Mouse (Mus musculus) MEL (cell line): ENCODE results near the gene Zcchc14. TPM values are rescaled to one million over a fixed set of nuclear protein-coding genes. Genes with fewer than 3 reads are reported as not detected.

Experiments used
- DNase-seq: peaks from one replicate; pipeline ENCODE4 v3.0.0; 2011; ENCODE audit warnings: low read depth, low spot score
- H3K27ac ChIP-seq: 2 replicates; pipeline ENCODE4 v1.5.1; 2012; ENCODE audit warnings: low read depth, mild to moderate bottlenecking, control low read depth, low read length, moderate library complexity; ENCODE audit not compliant: control insufficient read depth
- H3K27me3 ChIP-seq, 2 experiments: fragments of 150-350 bp in 1 of 2; sonication (generic) in 1 of 2; 2 replicates each; pipeline ENCODE4 v1.6.1; 2012; ENCODE audit warnings: low read length in 2 of 2, mild to moderate bottlenecking in 2 of 2, improper control_type of control experiment in 1 of 2, moderate library complexity in 1 of 2; ENCODE audit not compliant: insufficient read depth in 2 of 2, control insufficient read depth in 1 of 2
- H3K36me3 ChIP-seq, 2 experiments: 2 replicates each; pipeline ENCODE4 v1.6.1; 2012 to 2014; ENCODE audit warnings: low read length in 2 of 2, improper control_type of control experiment in 1 of 2, inconsistent platforms in 1 of 2, mild to moderate bottlenecking in 1 of 2; ENCODE audit not compliant: insufficient read depth in 2 of 2, control insufficient read depth in 1 of 2
- H3K4me1 ChIP-seq, 2 experiments: fragments of 150-350 bp in 1 of 2; sonication (generic) in 1 of 2; 2 replicates each; pipeline ENCODE4 v1.6.1; 2012; ENCODE audit warnings: low read length in 2 of 2, improper control_type of control experiment in 1 of 2, mild to moderate bottlenecking in 1 of 2; ENCODE audit not compliant: insufficient read depth in 2 of 2, control insufficient read depth in 1 of 2
- H3K4me3 ChIP-seq, 2 experiments: fragments of 150-350 bp in 1 of 2; sonication (generic) in 1 of 2; 2 replicates each; pipeline ENCODE4 v1.5.1; 2012; ENCODE audit warnings: low read depth in 2 of 2, low read length in 2 of 2, mild to moderate bottlenecking in 2 of 2, moderate library complexity in 2 of 2, control low read depth in 1 of 2, improper control_type of control experiment in 1 of 2; ENCODE audit not compliant: control insufficient read depth in 1 of 2, insufficient read depth in 1 of 2
- H3K79me2 ChIP-seq: 2 replicates; pipeline ENCODE4 v1.6.1; 2012; ENCODE audit warnings: mild to moderate bottlenecking, low read length, moderate library complexity; ENCODE audit not compliant: control insufficient read depth, poor library complexity, insufficient read depth
- H3K9ac ChIP-seq: 2 replicates; pipeline ENCODE4 v1.6.1; 2012; ENCODE audit warnings: low read depth, mild to moderate bottlenecking, control low read depth, low read length, moderate library complexity; ENCODE audit not compliant: control insufficient read depth, poor library complexity, severe bottlenecking
- H3K9me3 ChIP-seq: fragments of 150-350 bp; sonication (generic); replicated peaks from 2 replicates; pipeline ENCODE4 v1.6.1; 2012; ENCODE audit warnings: mild to moderate bottlenecking, low read length, improper control_type of control experiment, moderate library complexity; ENCODE audit not compliant: insufficient read depth
- CTCF ChIP-seq, 3 experiments: IDR thresholded peaks in 2 of 3; conservative IDR thresholded peaks in 1 of 3; 2 replicates each; pipeline ENCODE4 v1.5.1; 2011 to 2012; ENCODE audit warnings: low read length in 3 of 3, low read depth in 2 of 3, mild to moderate bottlenecking in 2 of 3, improper control_type of control experiment in 1 of 3, inconsistent platforms in 1 of 3, mixed read lengths in 1 of 3, moderate library complexity in 1 of 3; ENCODE audit not compliant: control insufficient read depth in 1 of 3, insufficient read depth in 1 of 3, poor library complexity in 1 of 3, severe bottlenecking in 1 of 3
- E2F4 ChIP-seq: IDR thresholded peaks from 2 replicates; pipeline ENCODE4 v1.6.1; 2011; ENCODE audit warnings: low read depth, low read length, improper control_type of control experiment, borderline replicate concordance
- ELF1 ChIP-seq: IDR thresholded peaks from 2 replicates; pipeline ENCODE4 v1.6.1; 2014; ENCODE audit warnings: low read depth, mild to moderate bottlenecking, inconsistent platforms, low read length, improper control_type of control experiment, moderate library complexity
- EP300 ChIP-seq, 2 experiments: IDR thresholded peaks; 2 replicates each; pipeline ENCODE4 v1.6.1; 2011; ENCODE audit warnings: improper control_type of control experiment in 2 of 2, low read length in 2 of 2, low read depth in 1 of 2, mild to moderate bottlenecking in 1 of 2
- ETS1 ChIP-seq: IDR thresholded peaks from 2 replicates; pipeline ENCODE4 v1.6.1; 2012; ENCODE audit warnings: low read depth, mild to moderate bottlenecking, inconsistent platforms, low read length, improper control_type of control experiment, moderate library complexity
- GABPA ChIP-seq: IDR thresholded peaks from 2 replicates; pipeline ENCODE4 v1.6.1; 2012; ENCODE audit warnings: low read depth, mild to moderate bottlenecking, inconsistent platforms, low read length, improper control_type of control experiment, moderate library complexity
- GATA1 ChIP-seq: IDR thresholded peaks from 2 replicates; pipeline ENCODE4 v1.6.1; 2011; ENCODE audit warnings: low read depth, low read length, improper control_type of control experiment
- HCFC1 ChIP-seq: IDR thresholded peaks from 2 replicates; pipeline ENCODE4 v1.6.1; 2012; ENCODE audit warnings: low read depth, mild to moderate bottlenecking, inconsistent platforms, low read length, improper control_type of control experiment, moderate library complexity
- JUND ChIP-seq: IDR thresholded peaks from 2 replicates; pipeline ENCODE4 v1.6.1; 2011; ENCODE audit warnings: low read depth, mild to moderate bottlenecking, improper control_type of control experiment, low read length
- KAT2A ChIP-seq: conservative IDR thresholded peaks from 2 replicates; pipeline ENCODE4 v1.6.1; 2012; ENCODE audit warnings: low read depth, low read length, improper control_type of control experiment, inconsistent platforms
- MAFK ChIP-seq: IDR thresholded peaks from 2 replicates; pipeline ENCODE4 v1.6.1; 2011; ENCODE audit warnings: low read depth, mild to moderate bottlenecking, low read length, improper control_type of control experiment, borderline replicate concordance
- MAX ChIP-seq: IDR thresholded peaks from 2 replicates; pipeline ENCODE4 v1.6.1; 2011; ENCODE audit warnings: low read length, improper control_type of control experiment
- MEF2A ChIP-seq: IDR thresholded peaks from 2 replicates; pipeline ENCODE4 v1.6.1; 2014; ENCODE audit warnings: low read depth, mild to moderate bottlenecking, inconsistent platforms, low read length, improper control_type of control experiment; ENCODE audit not compliant: poor library complexity, insufficient replicate concordance, severe bottlenecking; ENCODE audit errors: extremely low read depth
- MYB ChIP-seq: IDR thresholded peaks from 2 replicates; pipeline ENCODE4 v1.6.1; 2011; ENCODE audit warnings: mild to moderate bottlenecking, low read depth, low read length, improper control_type of control experiment
- MYC ChIP-seq: IDR thresholded peaks from 2 replicates; pipeline ENCODE4 v1.6.1; 2011; ENCODE audit warnings: low read depth, mild to moderate bottlenecking, low read length, improper control_type of control experiment, moderate library complexity
- NRF1 ChIP-seq: IDR thresholded peaks from 2 replicates; pipeline ENCODE4 v1.6.1; 2014; ENCODE audit warnings: low read depth, mild to moderate bottlenecking, inconsistent platforms, low read length, improper control_type of control experiment, moderate library complexity; ENCODE audit not compliant: poor library complexity, insufficient read depth, severe bottlenecking
- POLR2AphosphoS2 ChIP-seq: IDR thresholded peaks from 2 replicates; pipeline ENCODE4 v1.6.1; 2011; ENCODE audit warnings: low read length, improper control_type of control experiment
- RAD21 ChIP-seq: IDR thresholded peaks from 2 replicates; pipeline ENCODE4 v1.6.1; 2011; ENCODE audit warnings: mild to moderate bottlenecking, low read depth, low read length, improper control_type of control experiment
- SIN3A ChIP-seq: IDR thresholded peaks from 2 replicates; pipeline ENCODE4 v1.6.1; 2012; ENCODE audit warnings: low read length, improper control_type of control experiment, inconsistent platforms
- SMC3 ChIP-seq: IDR thresholded peaks from 2 replicates; pipeline ENCODE4 v1.6.1; 2011; ENCODE audit warnings: low read depth, low read length, improper control_type of control experiment
- TBP ChIP-seq: IDR thresholded peaks from 2 replicates; pipeline ENCODE4 v1.8.0; 2011; ENCODE audit warnings: low read depth, low read length, improper control_type of control experiment
- TCF12 ChIP-seq: IDR thresholded peaks from 2 replicates; pipeline ENCODE4 v1.6.1; 2014; ENCODE audit warnings: low read depth, mild to moderate bottlenecking, inconsistent platforms, low read length, improper control_type of control experiment, moderate library complexity
- USF1 ChIP-seq: IDR thresholded peaks from 2 replicates; pipeline ENCODE4 v1.6.1; 2014; ENCODE audit warnings: low read depth, mild to moderate bottlenecking, inconsistent platforms, low read length, improper control_type of control experiment, moderate library complexity
- ZC3H11A ChIP-seq: IDR thresholded peaks from 2 replicates; pipeline ENCODE4 v1.6.1; 2012; ENCODE audit warnings: low read depth, mild to moderate bottlenecking, inconsistent platforms, low read length, improper control_type of control experiment
- polyA plus RNA-seq, 2 experiments: library from polyadenylated mRNA; stranded (reverse) in 1 of 2; unstranded in 1 of 2; fragments of >175 nt in 1 of 2; fragments of >200 nt in 1 of 2; gene quantifications; 2 replicates each; pipeline versions ENCODE4 v1.2.1 to v1.2.4; 2012; ENCODE audit warnings: low replicate concordance in 2 of 2, low read depth in 1 of 2; ENCODE audit not compliant: insufficient read length in 2 of 2, insufficient read depth in 1 of 2, missing spikeins in 1 of 2
- total RNA-seq: library from RNA; depleted of rRNA; stranded (reverse); fragments of 300-350 nt; gene quantifications from 2 replicates; pipeline ENCODE4 v1.2.3, GENCODE M21; 2012

The Zcchc14 gene
- total and polyA plus RNA-seq, 3 experiments: 0.04 to 0.11 TPM; not detected in 1

DNA sequence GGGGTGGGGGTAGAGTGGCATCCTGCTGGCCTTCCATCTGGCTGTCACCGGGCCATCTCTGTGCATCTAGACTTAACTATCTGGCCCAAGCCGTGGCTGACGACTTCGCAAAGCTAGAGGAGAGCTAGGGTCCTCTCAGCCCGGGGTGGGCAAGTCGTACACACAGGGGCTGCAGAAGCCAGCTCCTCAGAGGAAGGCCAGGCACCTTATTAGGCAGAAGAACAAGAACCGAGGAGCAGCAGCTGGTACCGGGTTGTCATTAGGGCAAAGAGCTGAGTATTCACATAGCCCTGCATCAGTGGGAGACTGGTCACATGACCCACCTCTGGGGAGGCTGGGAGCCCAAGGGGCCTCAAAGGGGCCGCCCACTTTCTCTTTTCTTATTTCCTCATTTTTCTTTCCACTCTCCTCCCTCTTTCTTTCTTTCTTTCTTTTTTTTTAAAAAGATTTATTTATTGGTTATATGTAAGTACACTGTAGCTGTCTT is 46.0 kb upstream of the Zcchc14 start:
- no peak for DNase-seq

GRCm38 (mm10) chr8:121697735-121698614 is 45.3 kb upstream of the Zcchc14 start:
- no peaks in the 10 kb centered on the region for H3K79me2 ChIP-seq
- DNase-seq: no peak
- H3K36me3 ChIP-seq: no peaks in the 10 kb centered on the region

More for the DNA sequence above, 46.0 kb upstream of the Zcchc14 start:
- no peak overlapping the region for H3K4me3 ChIP-seq
- H3K79me2 ChIP-seq: no peaks in the 10 kb centered on the region
- no peaks in the 10 kb centered on the region for H3K9me3 ChIP-seq
- TF ChIP-seq E2F4: no peak
- peak; percentile 77 for TF ChIP-seq USF1
- no peak for TF ChIP-seq GATA1
- TF ChIP-seq NRF1: no peak
- H3K9ac ChIP-seq: no peak overlapping the region
- no peaks in the 10 kb centered on the region for H3K4me1 ChIP-seq
- H3K27me3 ChIP-seq: no peaks in the 10 kb centered on the region
- H3K27ac ChIP-seq: no peak overlapping the region
- no peaks in the 10 kb centered on the region for H3K36me3 ChIP-seq

DNA sequence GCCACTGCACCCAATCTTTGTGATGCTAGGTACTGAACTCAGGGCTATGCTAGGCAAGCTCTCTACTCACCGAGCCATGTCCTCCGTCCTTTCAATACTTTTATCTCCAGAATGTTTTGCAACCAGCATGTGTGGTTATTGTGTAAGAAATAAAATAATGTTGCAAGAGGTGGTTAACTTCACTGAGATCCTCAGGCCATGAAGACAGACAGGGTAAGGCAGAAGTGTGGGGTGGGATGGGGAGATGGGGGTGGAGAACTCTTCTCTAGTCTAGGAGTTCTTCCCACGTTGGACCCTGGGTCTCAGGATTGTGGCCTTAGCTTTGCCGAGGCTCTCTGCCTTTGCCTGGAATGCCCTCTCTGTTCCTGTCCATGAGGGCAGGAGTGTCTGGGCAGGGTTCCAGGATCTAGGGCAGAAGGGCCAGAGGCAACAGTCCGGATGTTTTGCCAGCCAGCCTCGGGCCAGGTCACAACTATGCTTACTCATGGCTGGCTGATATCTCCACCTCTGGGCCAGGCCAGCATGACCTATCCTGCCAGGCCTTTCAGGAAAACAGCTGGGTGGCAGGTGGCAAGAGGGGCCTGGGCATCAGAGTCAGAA is 43.0 kb upstream of the Zcchc14 start:
- H3K79me2 ChIP-seq: no peaks in the 10 kb centered on the region
- TF ChIP-seq USF1 (no peak), POLR2AphosphoS2 (no peak), RAD21 (no peak), CTCF (IDR thresholded peaks at IDR 0.05 in 2 of 3, conservative IDR thresholded peaks at IDR 0.05 in 1 of 3; ENCODE audit: control insufficient read depth in 1 of 3, insufficient read depth in 1 of 3, low read depth in 2 of 3, low read length in 3 of 3, poor library complexity in 1 of 3, severe bottlenecking in 1 of 3) (no peak), MYB (no peak), ETS1 (no peak), MAX (no peak), MAFK (no peak), TCF12 (no peak), EP300 (IDR thresholded peaks at IDR 0.05; ENCODE audit: low read depth in 1 of 2, low read length in 2 of 2) (no peak), KAT2A (no peak), SIN3A (no peak), SMC3 (no peak), NRF1 (no peak), ELF1 (no peak), HCFC1 (no peak), TBP (no peak), E2F4 (no peak)
- no peaks in the 10 kb centered on the region for H3K9me3 ChIP-seq
- no peak overlapping the region for H3K9ac ChIP-seq
- no peaks in the 10 kb centered on the region for H3K27me3 ChIP-seq
- no peaks in the 10 kb centered on the region for H3K36me3 ChIP-seq
- no peak overlapping the region for H3K4me3 ChIP-seq
- no peak for DNase-seq
- H3K4me1 ChIP-seq: no peaks in the 10 kb centered on the region
- no peak overlapping the region for H3K27ac ChIP-seq

More at GRCm38 (mm10) chr8:121697735-121698614, 45.3 kb upstream of the Zcchc14 start:
- H3K9me3 ChIP-seq: no peaks in the 10 kb centered on the region
- no peaks in the 10 kb centered on the region for H3K27me3 ChIP-seq
- H3K27ac ChIP-seq: no peak overlapping the region
- H3K9ac ChIP-seq: no peak overlapping the region
- TF ChIP-seq MYC (no peak), ZC3H11A (no peak), TBP (no peak), MEF2A (no peak), GABPA (no peak), JUND (no peak)
- no peak overlapping the region for H3K4me3 ChIP-seq
- H3K4me1 ChIP-seq: no peaks in the 10 kb centered on the region
